Mouse (Mus musculus): ENCODE results near the gene Efna2.

- TF ChIP-seq CTCF (IDR thresholded peaks at IDR 0.05; ENCODE audit: low read depth, low read length): no peak
- TF ChIP-seq POLR2A (IDR thresholded peaks at IDR 0.05; ENCODE audit: borderline replicate concordance, low read depth, low read length): no peak
These were observed 9.3 kb downstream of the Efna2 start for GRCm38 (mm10) chr10:80188453-80189024.
